Mouse (Mus musculus): Measurements from ENCODE around the gene Aloxe3.

DNA sequence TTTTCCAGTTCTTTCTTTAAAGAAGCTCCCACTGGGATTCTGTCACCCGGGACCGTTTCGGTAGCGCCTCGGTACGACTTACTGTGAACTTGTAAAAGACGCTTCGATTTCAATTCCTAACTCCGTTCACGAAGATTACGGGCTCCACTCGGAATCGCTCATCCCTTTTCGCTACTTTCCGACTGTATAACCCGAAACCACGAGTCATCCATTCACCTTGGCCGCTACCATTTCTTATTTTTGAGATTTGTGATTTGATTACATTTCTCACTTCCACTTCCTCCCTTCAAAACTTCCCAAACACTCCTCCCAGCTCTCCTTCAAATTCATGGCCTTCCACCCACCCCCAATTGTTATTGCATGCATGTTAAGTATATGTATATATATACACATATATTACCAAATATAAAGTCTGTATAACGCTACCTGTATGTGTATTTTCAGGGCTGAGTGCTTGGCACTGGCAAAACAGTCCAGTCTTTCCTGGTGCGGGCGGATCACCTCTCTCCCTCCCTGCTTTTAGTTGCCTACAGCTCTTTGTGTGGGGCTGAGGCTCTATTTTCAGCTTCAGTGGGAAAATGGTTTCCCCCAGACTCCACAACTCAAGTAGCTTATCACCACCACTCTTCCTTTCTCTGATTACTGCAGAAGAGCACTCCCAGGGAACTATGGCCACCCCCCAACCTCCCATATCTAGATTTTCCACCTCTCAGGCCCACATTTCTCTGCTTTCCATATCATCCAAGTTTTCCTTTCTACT lies 14.5 kb upstream of the Aloxe3 start:
- TF ChIP-seq CTCF (IDR thresholded peaks at IDR 0.05; ENCODE audit: low read depth) (no peak), EP300 (optimal IDR thresholded peaks at IDR 0.05) (no peak)
